Comparison of ENCODE assay signal across 10 mouse cellular contexts in genomic region chr4:155069191-155069590, GRCm38 (mm10). TPM values are rescaled to one million over a fixed set of nuclear protein-coding genes. Genes with fewer than 3 reads are reported as not detected.
A peak's percentile ranks its signal among the peaks of the same experiment; 100 is the strongest.
DNase-seq lines count a peak whose midpoint lies in the region; ATAC-seq and TF ChIP-seq lines count a peak whose summit lies in the region.
"Had no signal": no experiment of that assay in that cellular context is flagged by ENCODE, and none has a peak within 500 bp of the region (broad histone marks: within the 10 kb centered on the region; RNA-seq: fewer than 3 reads in every experiment).

No protein-coding gene starts in this region.

- H3K9me3 ChIP-seq in midbrain, embryonic 14.5 days (ENCODE audit: control insufficient read depth, low read length): no peaks in the 10 kb centered on the region
- H3K9me3 ChIP-seq: embryonic facial prominence, embryonic 15.5 days; heart, embryonic 15.5 days had no signal

- 88% methylated on average over 6 of the region's 6 CpGs for WGBS in midbrain, embryonic 14.5 days

- intact Hi-C loops in left cerebral cortex, postnatal 4 days (cut with DNase I): loop anchor here (5.0 kb wide), 1 partner anchor 87 kb away; no protein-coding TSS in a partner anchor

- H3K36me3 ChIP-seq in midbrain, embryonic 14.5 days (ENCODE audit: control insufficient read depth, insufficient read depth, low read length): peaks cover 57% of the 10 kb centered on the region

- ATAC-seq in cerebellum, adult (ENCODE audit: insufficient number of reproducible peaks, low FRiP score, low TSS enrichment): no peak
- no peak for ATAC-seq in midbrain, embryonic 14.5 days (ENCODE audit: low FRiP score, low TSS enrichment)

- H3K4me1 ChIP-seq in midbrain, embryonic 14.5 days (ENCODE audit: control insufficient read depth, insufficient read depth, low read length): peaks cover 13% of the 10 kb centered on the region

- DNase-seq in cerebellum, adult 11 months: peak; percentile 63
- DNase-seq in kidney, postnatal 25 days: peak; percentile 25 to 64
- no peak for DNase-seq in kidney, postnatal 14 days
- peak; percentile 42 for DNase-seq in A20 (ENCODE audit: low read depth, low spot score)
- DNase-seq in brain, embryonic 14.5 days (ENCODE audit: low read depth): no peak
- DNase-seq in midbrain, embryonic 14.5 days: no peak
- no peak for DNase-seq in left cerebral cortex, postnatal 4 days

- H3K4me3 ChIP-seq in midbrain, embryonic 14.5 days (replicated peaks; ENCODE audit: low read depth, low read length): no peak overlapping the region
- H3K4me3 ChIP-seq: embryonic facial prominence, embryonic 15.5 days; heart, embryonic 15.5 days had no signal

- peak; percentile 37; the same call in 1 of the 2 replicates for TF ChIP-seq CTCF in brain, embryonic 14.5 days (IDR thresholded peaks at IDR 0.05; ENCODE audit: borderline replicate concordance, extremely low read depth, insufficient read depth, insufficient read length)

- no peaks in the 10 kb centered on the region for H3K27me3 ChIP-seq in midbrain, embryonic 14.5 days (ENCODE audit: control insufficient read depth, insufficient read depth, low read length)
- H3K27me3 ChIP-seq: embryonic facial prominence, embryonic 15.5 days; heart, embryonic 15.5 days had no signal

- H3K9ac ChIP-seq in midbrain, embryonic 14.5 days (replicated peaks; ENCODE audit: low read length): no peak overlapping the region
- H3K9ac ChIP-seq: embryonic facial prominence, embryonic 15.5 days; heart, embryonic 15.5 days had no signal

- H3K4me2 ChIP-seq in midbrain, embryonic 14.5 days (ENCODE audit: low read length): no peak overlapping the region
- H3K4me2 ChIP-seq: embryonic facial prominence, embryonic 15.5 days; heart, embryonic 15.5 days had no signal

- no peak for TF ChIP-seq POLR2A in brain, embryonic 14.5 days (IDR thresholded peaks at IDR 0.05; ENCODE audit: borderline replicate concordance, extremely low read depth, insufficient read depth, insufficient read length, poor library complexity, severe bottlenecking)

- no peak overlapping the region for H3K27ac ChIP-seq in midbrain, embryonic 14.5 days (replicated peaks; ENCODE audit: low read depth, low read length)
- H3K27ac ChIP-seq: embryonic facial prominence, embryonic 15.5 days; heart, embryonic 15.5 days had no signal

RNA-seq across cellular contexts. Expression of gene Pex10, which starts 2.4 kb away (rescaled TPM):
- 19.2 and 27.0 TPM in 2 replicates for polyA plus RNA-seq in brain, embryonic 14.5 days (2012; rRNA removed)
- polyA plus RNA-seq in midbrain, embryonic 14.5 days (2014; fragmentation: Nextera tagmentation; extraction: Ambion mirVana): 6.0 and 10.0 TPM in 2 replicates
- total RNA-seq in left cerebral cortex, postnatal 4 days (2021): 10 to 100 TPM; 12.0 to 13.5 TPM

RNA-seq across cellular contexts. Expression of gene Plch2, which starts 12.6 kb away (rescaled TPM):
- 33.7 and 37.6 TPM in 2 replicates for polyA plus RNA-seq in brain, embryonic 14.5 days (2012; rRNA removed)
- 12.1 and 13.0 TPM in 2 replicates for polyA plus RNA-seq in midbrain, embryonic 14.5 days (2014; fragmentation: Nextera tagmentation; extraction: Ambion mirVana)
- 10 to 100 TPM; 50.9 to 56.1 TPM for total RNA-seq in left cerebral cortex, postnatal 4 days (2021)

RNA-seq across cellular contexts. Expression of gene Rer1, which starts 17.0 kb away (rescaled TPM):
- polyA plus RNA-seq in brain, embryonic 14.5 days (2012; rRNA removed): 84.0 and 95.7 TPM in 2 replicates
- 139 and 148 TPM in 2 replicates for polyA plus RNA-seq in midbrain, embryonic 14.5 days (2014; fragmentation: Nextera tagmentation; extraction: Ambion mirVana)
- 10 to 100 TPM; 65.1 to 67.9 TPM for total RNA-seq in left cerebral cortex, postnatal 4 days (2021)

RNA-seq across cellular contexts. Expression of gene Morn1, which starts 17.2 kb away (rescaled TPM):
- 8.0 and 12.6 TPM in 2 replicates for polyA plus RNA-seq in brain, embryonic 14.5 days (2012; rRNA removed)
- polyA plus RNA-seq in midbrain, embryonic 14.5 days (2014; fragmentation: Nextera tagmentation; extraction: Ambion mirVana): 6.0 and 6.4 TPM in 2 replicates
- total RNA-seq in left cerebral cortex, postnatal 4 days (2021): 10 to 100 TPM; 11.0 to 12.9 TPM

Comparison
In these comparisons a context has a peak if more than half of its experiments do, and no peak if none do; other contexts are left out.
1. DNase-seq: peak in cerebellum, adult 11 months (single experiment), kidney, postnatal 25 days (2 of 2) and A20 (single experiment); none in kidney, postnatal 14 days (single experiment), brain, embryonic 14.5 days (single experiment), midbrain, embryonic 14.5 days (single experiment) and left cerebral cortex, postnatal 4 days (single experiment).